Mouse (Mus musculus): ENCODE data around the gene Adamts18.

DNA sequence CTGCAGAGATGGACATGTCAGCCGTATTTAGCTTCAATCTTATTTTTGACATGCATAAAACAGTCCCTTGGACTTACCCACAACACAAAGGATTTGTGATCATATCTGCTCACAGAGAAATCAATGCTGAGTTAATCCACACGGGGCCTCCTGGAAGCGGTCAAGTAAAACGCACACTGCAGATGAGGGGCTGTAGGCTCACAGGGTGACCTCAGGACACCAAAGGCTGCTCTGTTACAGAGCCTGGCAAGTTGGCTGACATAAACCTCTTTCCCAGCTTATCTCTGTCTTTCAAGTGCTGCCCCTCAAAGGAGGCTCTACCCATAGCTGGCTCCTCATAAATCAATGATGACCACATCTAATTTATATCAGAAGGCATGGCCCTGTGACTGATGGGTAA lies 14.9 kb downstream of the Adamts18 start:
- TF ChIP-seq CTCF (IDR thresholded peaks at IDR 0.05; ENCODE audit: control insufficient read depth, insufficient read depth, insufficient replicate concordance, low read depth, low read length) (no peak), POLR2A (IDR thresholded peaks at IDR 0.05; ENCODE audit: control insufficient read depth, low read depth, low read length) (no peak)

Data from testis, adult 2 months (tissue).